Mouse (Mus musculus) cortical plate, adult 2 months (tissue): ENCODE measurements around the gene Acp5.

Experiments
- CTCF ChIP-seq: fragments of 200-500 bp; IDR thresholded peaks from 2 replicates; pipeline ENCODE4 v1.5.1; 2011; ENCODE audit warnings: mild to moderate bottlenecking, control low read depth, low read length; ENCODE audit not compliant: insufficient read depth; ENCODE audit errors: extremely low read depth
- POLR2A ChIP-seq: fragments of 200-500 bp; IDR thresholded peaks from 2 replicates; pipeline ENCODE4 v1.6.1; 2011; ENCODE audit warnings: mild to moderate bottlenecking, low read length, control low read depth; ENCODE audit not compliant: insufficient read depth; ENCODE audit errors: extremely low read depth

DNA sequence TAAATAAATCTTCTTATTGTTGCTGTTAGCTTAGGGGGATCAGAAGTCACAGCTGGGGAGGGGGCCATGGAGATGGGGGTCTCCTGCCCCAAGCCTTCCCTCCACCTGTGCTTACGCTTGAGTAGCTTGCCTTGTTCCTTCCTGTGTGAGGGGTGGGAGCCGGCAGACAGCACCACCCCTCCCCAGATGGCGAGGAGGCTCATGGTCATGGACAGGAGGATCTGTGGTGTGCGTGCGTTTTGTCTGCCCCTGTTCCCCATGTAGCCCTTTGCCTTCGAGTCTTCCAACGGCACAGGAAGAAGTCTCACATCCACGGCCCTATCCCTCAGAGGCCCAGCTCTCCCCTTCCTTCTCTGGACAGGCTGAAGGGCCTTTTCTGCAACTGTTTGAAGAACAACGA, 26.8 kb upstream of the Acp5 start:
- TF ChIP-seq POLR2A (no peak), CTCF (no peak)
